Mouse (Mus musculus) MEL (cell line): ENCODE measurements around the gene Apon. TPM values are rescaled to one million over a fixed set of nuclear protein-coding genes. Genes with fewer than 3 reads are reported as not detected.
"Not testable (repeated sequence)": the region's sequence is repeated elsewhere in the genome, so short reads cannot be mapped to it uniquely, and the experiment has no call there.

Experiments used
- DNase-seq: peaks from one replicate; pipeline ENCODE4 v3.0.0; 2011; ENCODE audit warnings: low read depth, low spot score
- H3K27ac ChIP-seq: 2 replicates; pipeline ENCODE4 v1.5.1; 2012; ENCODE audit warnings: low read depth, mild to moderate bottlenecking, control low read depth, low read length, moderate library complexity; ENCODE audit not compliant: control insufficient read depth
- H3K27me3 ChIP-seq, 2 experiments: fragments of 150-350 bp in 1 of 2; sonication (generic) in 1 of 2; 2 replicates each; pipeline ENCODE4 v1.6.1; 2012; ENCODE audit warnings: low read length in 2 of 2, mild to moderate bottlenecking in 2 of 2, improper control_type of control experiment in 1 of 2, moderate library complexity in 1 of 2; ENCODE audit not compliant: insufficient read depth in 2 of 2, control insufficient read depth in 1 of 2
- H3K36me3 ChIP-seq, 2 experiments: 2 replicates each; pipeline ENCODE4 v1.6.1; 2012 to 2014; ENCODE audit warnings: low read length in 2 of 2, improper control_type of control experiment in 1 of 2, inconsistent platforms in 1 of 2, mild to moderate bottlenecking in 1 of 2; ENCODE audit not compliant: insufficient read depth in 2 of 2, control insufficient read depth in 1 of 2
- H3K4me1 ChIP-seq, 2 experiments: fragments of 150-350 bp in 1 of 2; sonication (generic) in 1 of 2; 2 replicates each; pipeline ENCODE4 v1.6.1; 2012; ENCODE audit warnings: low read length in 2 of 2, improper control_type of control experiment in 1 of 2, mild to moderate bottlenecking in 1 of 2; ENCODE audit not compliant: insufficient read depth in 2 of 2, control insufficient read depth in 1 of 2
- H3K4me3 ChIP-seq, 2 experiments: fragments of 150-350 bp in 1 of 2; sonication (generic) in 1 of 2; 2 replicates each; pipeline ENCODE4 v1.5.1; 2012; ENCODE audit warnings: low read depth in 2 of 2, low read length in 2 of 2, mild to moderate bottlenecking in 2 of 2, moderate library complexity in 2 of 2, control low read depth in 1 of 2, improper control_type of control experiment in 1 of 2; ENCODE audit not compliant: control insufficient read depth in 1 of 2, insufficient read depth in 1 of 2
- H3K79me2 ChIP-seq: 2 replicates; pipeline ENCODE4 v1.6.1; 2012; ENCODE audit warnings: mild to moderate bottlenecking, low read length, moderate library complexity; ENCODE audit not compliant: control insufficient read depth, poor library complexity, insufficient read depth
- H3K9ac ChIP-seq: 2 replicates; pipeline ENCODE4 v1.6.1; 2012; ENCODE audit warnings: low read depth, mild to moderate bottlenecking, control low read depth, low read length, moderate library complexity; ENCODE audit not compliant: control insufficient read depth, poor library complexity, severe bottlenecking
- H3K9me3 ChIP-seq: fragments of 150-350 bp; sonication (generic); replicated peaks from 2 replicates; pipeline ENCODE4 v1.6.1; 2012; ENCODE audit warnings: mild to moderate bottlenecking, low read length, improper control_type of control experiment, moderate library complexity; ENCODE audit not compliant: insufficient read depth
- BHLHE40 ChIP-seq: IDR thresholded peaks from 2 replicates; pipeline ENCODE4 v1.6.1; 2012; ENCODE audit warnings: low read depth, mild to moderate bottlenecking, inconsistent platforms, low read length, improper control_type of control experiment, borderline replicate concordance
- CHD1 ChIP-seq: IDR thresholded peaks from 2 replicates; pipeline ENCODE4 v1.6.1; 2012; ENCODE audit warnings: low read depth, mild to moderate bottlenecking, inconsistent platforms, low read length, improper control_type of control experiment
- CHD2 ChIP-seq: IDR thresholded peaks from 2 replicates; pipeline ENCODE4 v1.6.1; 2011; ENCODE audit warnings: low read length, improper control_type of control experiment
- EP300 ChIP-seq, 2 experiments: IDR thresholded peaks; 2 replicates each; pipeline ENCODE4 v1.6.1; 2011; ENCODE audit warnings: improper control_type of control experiment in 2 of 2, low read length in 2 of 2, low read depth in 1 of 2, mild to moderate bottlenecking in 1 of 2
- GABPA ChIP-seq: IDR thresholded peaks from 2 replicates; pipeline ENCODE4 v1.6.1; 2012; ENCODE audit warnings: low read depth, mild to moderate bottlenecking, inconsistent platforms, low read length, improper control_type of control experiment, moderate library complexity
- GATA1 ChIP-seq: IDR thresholded peaks from 2 replicates; pipeline ENCODE4 v1.6.1; 2011; ENCODE audit warnings: low read depth, low read length, improper control_type of control experiment
- KAT2A ChIP-seq: conservative IDR thresholded peaks from 2 replicates; pipeline ENCODE4 v1.6.1; 2012; ENCODE audit warnings: low read depth, low read length, improper control_type of control experiment, inconsistent platforms
- MAFK ChIP-seq: IDR thresholded peaks from 2 replicates; pipeline ENCODE4 v1.6.1; 2011; ENCODE audit warnings: low read depth, mild to moderate bottlenecking, low read length, improper control_type of control experiment, borderline replicate concordance
- MAX ChIP-seq: IDR thresholded peaks from 2 replicates; pipeline ENCODE4 v1.6.1; 2011; ENCODE audit warnings: low read length, improper control_type of control experiment
- MEF2A ChIP-seq: IDR thresholded peaks from 2 replicates; pipeline ENCODE4 v1.6.1; 2014; ENCODE audit warnings: low read depth, mild to moderate bottlenecking, inconsistent platforms, low read length, improper control_type of control experiment; ENCODE audit not compliant: poor library complexity, insufficient replicate concordance, severe bottlenecking; ENCODE audit errors: extremely low read depth
- MXI1 ChIP-seq: IDR thresholded peaks from 2 replicates; pipeline ENCODE4 v1.6.1; 2011; ENCODE audit warnings: mild to moderate bottlenecking, low read depth, low read length, improper control_type of control experiment
- MYB ChIP-seq: IDR thresholded peaks from 2 replicates; pipeline ENCODE4 v1.6.1; 2011; ENCODE audit warnings: mild to moderate bottlenecking, low read depth, low read length, improper control_type of control experiment
- MYC ChIP-seq: IDR thresholded peaks from 2 replicates; pipeline ENCODE4 v1.6.1; 2011; ENCODE audit warnings: low read depth, mild to moderate bottlenecking, low read length, improper control_type of control experiment, moderate library complexity
- NRF1 ChIP-seq: IDR thresholded peaks from 2 replicates; pipeline ENCODE4 v1.6.1; 2014; ENCODE audit warnings: low read depth, mild to moderate bottlenecking, inconsistent platforms, low read length, improper control_type of control experiment, moderate library complexity; ENCODE audit not compliant: poor library complexity, insufficient read depth, severe bottlenecking
- POLR2AphosphoS5 ChIP-seq: IDR thresholded peaks from 2 replicates; pipeline ENCODE4 v1.6.1; 2012; ENCODE audit warnings: low read depth, borderline replicate concordance, mild to moderate bottlenecking, inconsistent platforms, low read length, moderate library complexity, mixed read lengths
- RAD21 ChIP-seq: IDR thresholded peaks from 2 replicates; pipeline ENCODE4 v1.6.1; 2011; ENCODE audit warnings: mild to moderate bottlenecking, low read depth, low read length, improper control_type of control experiment
- SIN3A ChIP-seq: IDR thresholded peaks from 2 replicates; pipeline ENCODE4 v1.6.1; 2012; ENCODE audit warnings: low read length, improper control_type of control experiment, inconsistent platforms
- SMC3 ChIP-seq: IDR thresholded peaks from 2 replicates; pipeline ENCODE4 v1.6.1; 2011; ENCODE audit warnings: low read depth, low read length, improper control_type of control experiment
- TBP ChIP-seq: IDR thresholded peaks from 2 replicates; pipeline ENCODE4 v1.8.0; 2011; ENCODE audit warnings: low read depth, low read length, improper control_type of control experiment
- USF2 ChIP-seq, 2 experiments: IDR thresholded peaks; 2 replicates each; pipeline ENCODE4 v1.6.1; 2011 to 2012; ENCODE audit warnings: improper control_type of control experiment in 2 of 2, low read length in 2 of 2, borderline replicate concordance in 1 of 2, inconsistent platforms in 1 of 2, low read depth in 1 of 2, mild to moderate bottlenecking in 1 of 2; ENCODE audit not compliant: insufficient read depth in 1 of 2
- ZC3H11A ChIP-seq: IDR thresholded peaks from 2 replicates; pipeline ENCODE4 v1.6.1; 2012; ENCODE audit warnings: low read depth, mild to moderate bottlenecking, inconsistent platforms, low read length, improper control_type of control experiment
- ZKSCAN1 ChIP-seq: IDR thresholded peaks from 2 replicates; pipeline ENCODE4 v1.6.1; 2012; ENCODE audit warnings: low read depth, mild to moderate bottlenecking, inconsistent platforms, low read length, improper control_type of control experiment, moderate library complexity
- ZMIZ1 ChIP-seq: IDR thresholded peaks from 2 replicates; pipeline ENCODE4 v1.6.1; 2012; ENCODE audit warnings: low read depth, mild to moderate bottlenecking, inconsistent platforms, low read length, improper control_type of control experiment, moderate library complexity
- polyA plus RNA-seq, 2 experiments: library from polyadenylated mRNA; stranded (reverse) in 1 of 2; unstranded in 1 of 2; fragments of >175 nt in 1 of 2; fragments of >200 nt in 1 of 2; gene quantifications; 2 replicates each; pipeline versions ENCODE4 v1.2.1 to v1.2.4; 2012; ENCODE audit warnings: low replicate concordance in 2 of 2, low read depth in 1 of 2; ENCODE audit not compliant: insufficient read length in 2 of 2, insufficient read depth in 1 of 2, missing spikeins in 1 of 2
- total RNA-seq: library from RNA; depleted of rRNA; stranded (reverse); fragments of 300-350 nt; gene quantifications from 2 replicates; pipeline ENCODE4 v1.2.3, GENCODE M21; 2012

Gene Apon
- total and polyA plus RNA-seq, 3 experiments = 0.27 to 0.46 TPM; not detected in 1

DNA sequence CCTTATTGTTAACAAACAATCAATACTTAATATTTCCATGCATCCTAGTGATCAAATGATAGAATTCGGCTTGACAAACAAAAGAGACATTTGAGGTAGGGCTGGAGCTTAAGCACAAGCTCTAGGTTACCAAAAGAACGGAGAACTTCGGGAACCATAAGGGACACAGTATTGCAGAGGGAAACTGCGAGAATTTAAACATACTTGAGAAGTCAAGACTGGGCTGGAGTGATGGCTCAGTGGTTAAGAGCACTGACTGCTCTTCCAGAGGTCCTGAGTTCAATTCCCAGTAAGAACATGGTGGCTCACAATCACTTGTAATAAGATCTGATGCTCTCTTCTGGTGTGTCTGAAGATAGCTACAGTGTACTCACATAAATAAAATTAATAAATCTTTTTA is 39.8 kb upstream of the Apon start:
- not testable (repeated sequence) for H3K4me3 ChIP-seq, H3K9ac ChIP-seq
- H3K79me2 ChIP-seq = peaks cover 11% of the 10 kb centered on the region
- peak; percentile 98 for TF ChIP-seq TBP
- TF ChIP-seq, all 39 proteins: peak for 1; not testable (repeated sequence) for 38
- not testable (repeated sequence) for DNase-seq, H3K27ac ChIP-seq, H3K9me3 ChIP-seq, H3K27me3 ChIP-seq
- Histone ChIP-seq H3K36me3 (peaks cover 0 to 22% of the 10 kb centered on the region in 2 experiments; a peak in 2 of 4 replicates), H3K4me1 (peaks cover 3 to 31% of the 10 kb centered on the region in 2 experiments; a peak in 3 of 4 replicates)

DNA sequence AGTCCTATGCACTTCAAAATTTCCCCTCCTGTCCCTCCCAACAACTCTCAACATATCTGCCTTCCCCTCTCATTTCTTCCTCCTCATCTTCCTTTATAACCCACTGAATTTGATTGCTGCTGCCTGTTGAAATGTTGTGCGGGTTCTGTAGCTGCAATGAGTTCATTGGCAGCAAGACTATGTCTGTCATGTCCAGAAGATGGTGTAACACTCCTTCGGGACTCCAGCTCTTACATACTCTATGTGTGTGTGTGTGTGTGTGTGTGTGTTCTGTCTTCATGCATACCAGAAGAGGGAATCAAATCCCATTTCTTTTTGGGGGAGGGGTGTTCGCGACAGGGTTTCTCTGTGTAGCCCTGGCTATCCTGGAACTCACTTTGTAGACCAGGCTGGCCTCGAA is 38.9 kb upstream of the Apon start:
- no peaks in the 10 kb centered on the region for H3K9me3 ChIP-seq
- no peak overlapping the region for H3K9ac ChIP-seq
- no peak overlapping the region for H3K4me3 ChIP-seq
- H3K27me3 ChIP-seq = no peaks in the 10 kb centered on the region
- peaks cover 11% of the 10 kb centered on the region for H3K79me2 ChIP-seq
- H3K27ac ChIP-seq = no peak overlapping the region
- TF ChIP-seq ZKSCAN1 (no peak), MXI1 (no peak), TBP (no peak), MAX (no peak), MEF2A (no peak), USF2 (IDR thresholded peaks at IDR 0.05; ENCODE audit: borderline replicate concordance in 1 of 2, insufficient read depth in 1 of 2, low read depth in 1 of 2, low read length in 2 of 2) (no peak), ZMIZ1 (no peak), POLR2AphosphoS5 (no peak), MYB (no peak), SIN3A (no peak), KAT2A (no peak)
- H3K36me3 ChIP-seq = peaks cover 0 to 22% of the 10 kb centered on the region in 2 experiments; a peak in 2 of 4 replicates
- no peak for DNase-seq
- H3K4me1 ChIP-seq = peaks cover 6 to 32% of the 10 kb centered on the region in 2 experiments

DNA sequence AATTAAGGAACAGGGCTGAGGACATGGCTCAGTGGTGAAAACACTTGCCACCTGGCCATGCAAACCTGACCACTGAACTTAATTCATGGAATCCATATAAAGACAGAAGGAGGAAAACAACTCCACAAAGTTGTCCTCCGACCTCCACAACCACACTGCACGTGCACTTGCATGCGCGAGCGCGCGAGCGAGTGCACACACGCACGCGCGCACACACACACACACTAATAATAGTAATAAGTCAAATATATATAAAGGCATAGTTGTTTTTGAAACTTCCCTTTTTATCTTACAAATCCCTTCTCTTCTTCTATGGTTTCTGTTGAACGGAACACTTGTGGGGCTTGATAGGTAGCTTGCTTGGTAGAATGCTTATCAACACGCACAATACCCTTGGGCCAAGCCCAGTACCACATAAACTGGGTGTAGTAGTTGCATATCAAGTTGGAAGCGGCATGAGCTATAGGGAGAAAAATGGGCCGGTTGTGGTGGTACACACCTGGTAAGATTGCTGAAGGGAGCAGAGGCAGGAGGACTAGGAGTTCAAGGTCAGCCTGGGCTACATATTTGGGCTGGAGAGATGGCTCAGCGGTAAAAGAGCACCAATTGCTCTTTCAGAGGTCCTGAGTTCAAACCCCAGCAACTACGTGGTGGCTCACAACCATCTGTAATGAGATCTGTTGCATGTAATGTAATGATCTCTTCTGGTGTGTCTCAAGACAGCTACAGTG is 35.3 kb upstream of the Apon start:
- H3K79me2 ChIP-seq = no peaks in the 10 kb centered on the region
- peak overlapping the region; percentile 63 for H3K9ac ChIP-seq
- H3K9me3 ChIP-seq = no peaks in the 10 kb centered on the region
- peaks cover 4 to 18% of the 10 kb centered on the region in 2 experiments for H3K4me1 ChIP-seq
- H3K4me3 ChIP-seq = peak overlapping the region; percentile 45 to 61
- peak overlapping the region; percentile 87 for H3K27ac ChIP-seq
- peaks cover 0 to 10% of the 10 kb centered on the region in 2 experiments; a peak in 2 of 4 replicates for H3K36me3 ChIP-seq
- peak; percentile 87 for DNase-seq
- no peaks in the 10 kb centered on the region for H3K27me3 ChIP-seq
- TF ChIP-seq EP300 (IDR thresholded peaks at IDR 0.05; ENCODE audit: low read depth in 1 of 2, low read length in 2 of 2) (peak; percentile 90 to 94), BHLHE40 (peak; percentile 93), MYB (peak; percentile 92), GATA1 (peak; percentile 75), ZKSCAN1 (no peak), SIN3A (peak; percentile 35), CHD1 (no peak), ZC3H11A (no peak), MXI1 (peak; percentile 76), GABPA (no peak), MYC (peak; percentile 81), MAFK (no peak), SMC3 (no peak), RAD21 (no peak), MEF2A (no peak), CHD2 (no peak), NRF1 (peak; percentile 65)
